Mouse (Mus musculus) monocyte, adult 5-6 weeks (primary cell): Measurements from ENCODE around the gene Erv3. TPM values are rescaled to one million over a fixed set of nuclear protein-coding genes. Genes with fewer than 3 reads are reported as not detected.
A peak's percentile ranks its signal among the peaks of the same experiment; 100 is the strongest.
"Not testable (repeated sequence)": the region's sequence is repeated elsewhere in the genome, so short reads cannot be mapped to it uniquely, and the experiment has no call there.

ENCODE experiments used
- ATAC-seq: fragments of 153-309, 156-312 bp; replicated peaks from 2 replicates; pipeline ENCODE4 v1.8.0; 2017; ENCODE audit warnings: mild to moderate bottlenecking; ENCODE audit not compliant: low TSS enrichment, insufficient number of reproducible peaks, severe bottlenecking, poor library complexity, low FRiP score
- total RNA-seq: library from RNA; stranded (forward); fragments of 200-1000, 200-491, 200-594 nt; gene quantifications from 3 replicates; pipeline ENCODE4 v1.2.3, GENCODE M21; 2017

Erv3 gene
- total RNA-seq, 1 experiment from 2014 or later: not detected

DNA sequence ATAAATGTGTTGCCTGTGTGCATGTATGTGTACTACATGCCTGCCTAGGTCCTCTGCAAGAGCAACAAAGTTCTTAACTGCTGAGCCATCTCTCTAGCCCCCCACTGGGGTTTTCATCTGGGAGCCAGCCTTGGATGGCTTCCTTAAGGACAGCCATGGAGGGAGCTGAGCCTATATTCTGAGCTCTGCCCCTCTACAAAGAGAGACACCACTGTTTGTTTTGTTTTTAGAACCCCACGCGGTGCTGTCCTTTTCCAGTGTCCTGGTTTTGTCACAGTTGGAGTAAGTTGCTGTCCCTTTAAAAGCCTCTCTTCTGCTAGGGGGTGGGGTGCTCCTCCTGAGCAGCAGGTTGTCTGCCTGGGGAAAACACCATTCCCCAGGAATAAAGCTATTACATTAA, 27.7 kb downstream of the Erv3 start:
- ATAC-seq: no peak

DNA sequence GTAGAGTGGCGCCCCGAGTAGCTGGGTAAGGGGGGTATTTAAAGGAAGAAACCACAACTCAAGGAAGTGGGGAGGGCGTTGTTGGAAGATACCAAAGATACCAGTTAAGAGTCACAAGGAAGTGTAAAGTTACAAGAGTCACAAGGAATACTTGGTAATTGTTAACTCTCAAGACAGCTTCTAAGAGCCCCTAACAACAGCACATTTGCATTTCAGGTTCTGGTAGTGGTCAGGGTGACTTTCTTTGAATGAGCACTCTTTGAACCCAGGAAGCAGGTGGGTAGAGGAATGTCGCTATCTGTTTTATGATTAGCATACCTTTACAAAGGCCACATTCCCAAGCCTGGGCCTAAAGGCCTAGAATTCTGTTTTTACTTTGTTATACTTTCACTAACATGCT, 28.6 kb downstream of the Erv3 start:
- ATAC-seq: not testable (repeated sequence)

DNA sequence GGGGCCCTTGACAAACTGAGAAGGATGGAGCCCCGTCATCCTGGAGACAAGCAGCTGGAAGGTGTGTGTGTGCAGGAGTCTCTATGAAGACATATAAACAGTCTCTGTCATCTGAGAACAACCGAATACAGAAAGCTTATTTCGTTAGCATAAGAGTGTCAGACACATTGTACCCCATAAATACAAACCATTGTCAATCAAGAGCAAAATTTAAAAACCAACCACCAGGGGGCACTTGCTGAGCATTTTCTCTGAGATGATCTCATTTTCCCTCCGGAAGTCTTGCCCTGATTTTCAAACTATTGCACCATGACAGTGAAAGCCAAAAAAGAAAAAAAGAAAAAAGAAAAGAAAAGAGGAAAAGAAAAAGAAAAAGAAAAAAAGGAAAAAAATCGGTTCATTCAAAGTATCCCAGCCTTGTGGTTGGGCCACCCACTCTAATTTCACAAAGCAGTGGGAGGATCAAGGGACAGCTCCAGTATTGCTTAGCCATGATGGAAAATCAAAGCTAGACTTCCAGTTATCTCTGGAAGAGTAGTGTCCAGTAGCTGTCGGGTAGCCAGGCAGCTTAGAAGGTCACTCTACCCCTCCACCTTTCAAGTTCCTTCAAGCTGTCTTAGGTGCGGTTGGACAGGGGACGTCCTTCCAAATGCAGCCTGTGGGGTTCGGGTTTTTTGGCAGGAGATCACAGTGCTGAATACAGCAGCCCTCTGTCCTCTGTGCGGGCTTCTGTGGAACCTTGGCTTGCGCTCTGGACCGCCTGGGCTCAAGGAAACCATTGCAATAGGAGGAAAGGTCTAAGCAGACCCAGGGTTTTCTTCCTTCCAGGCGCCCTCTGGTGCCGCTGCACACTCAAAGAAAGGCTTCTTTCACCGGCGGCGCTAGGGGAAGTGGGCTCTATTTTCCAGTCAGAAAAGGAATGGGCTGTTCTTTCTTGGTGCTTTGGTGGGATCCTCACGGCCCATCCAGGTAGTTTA, 31.3 kb downstream of the Erv3 start:
- ATAC-seq: no peak

DNA sequence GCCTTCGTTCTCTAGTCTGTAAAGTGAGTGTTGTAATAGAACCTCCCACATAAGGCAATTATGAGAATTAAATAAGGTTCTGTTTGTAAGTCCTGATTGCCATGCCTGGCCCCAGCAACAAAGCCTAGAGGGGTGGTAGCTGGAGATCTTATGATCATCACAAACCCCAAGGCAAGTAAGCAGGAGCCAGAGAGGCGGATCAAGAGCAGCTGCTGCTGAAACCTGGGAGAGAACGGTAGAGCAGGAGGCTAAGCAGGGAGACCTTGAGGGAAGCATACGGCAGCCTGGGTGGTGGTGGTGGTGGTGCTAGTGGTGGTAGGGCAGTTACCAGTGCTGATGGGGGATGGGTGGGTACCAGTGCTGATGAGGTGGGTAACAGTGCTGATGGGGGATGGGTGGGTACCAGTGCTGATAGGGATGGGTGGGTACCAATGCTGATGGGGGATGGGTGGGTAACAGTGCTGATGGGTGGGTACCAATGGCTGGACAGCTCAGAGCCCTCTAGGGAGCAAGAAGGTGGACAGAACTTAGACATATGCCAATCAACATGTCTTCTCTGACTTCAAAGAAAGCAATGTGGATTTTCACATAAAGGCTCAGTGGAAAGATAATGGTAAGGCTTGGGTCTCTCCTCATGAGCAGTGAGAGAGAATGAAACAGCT, 32.4 kb downstream of the Erv3 start:
- ATAC-seq: no peak

DNA sequence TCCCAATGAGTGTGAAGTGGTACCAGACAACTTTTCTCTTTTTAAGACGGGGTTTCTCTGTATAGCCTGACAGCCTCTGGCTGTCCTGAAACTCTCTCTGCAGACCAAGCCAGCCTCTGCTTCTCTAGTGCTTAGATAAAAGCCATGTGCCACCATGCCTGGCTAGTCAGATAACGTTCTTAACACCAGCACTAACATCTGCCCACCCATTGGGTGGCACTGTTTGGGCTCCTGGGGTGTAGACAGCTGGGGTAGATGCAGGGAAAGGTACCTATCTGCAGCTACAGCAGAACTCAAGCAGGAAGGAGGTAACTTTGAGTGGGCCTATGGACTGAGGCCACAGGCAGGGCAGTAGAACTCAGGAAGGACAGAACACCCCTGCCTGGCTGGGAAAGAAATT, 34.0 kb downstream of the Erv3 start:
- ATAC-seq: no peak

DNA sequence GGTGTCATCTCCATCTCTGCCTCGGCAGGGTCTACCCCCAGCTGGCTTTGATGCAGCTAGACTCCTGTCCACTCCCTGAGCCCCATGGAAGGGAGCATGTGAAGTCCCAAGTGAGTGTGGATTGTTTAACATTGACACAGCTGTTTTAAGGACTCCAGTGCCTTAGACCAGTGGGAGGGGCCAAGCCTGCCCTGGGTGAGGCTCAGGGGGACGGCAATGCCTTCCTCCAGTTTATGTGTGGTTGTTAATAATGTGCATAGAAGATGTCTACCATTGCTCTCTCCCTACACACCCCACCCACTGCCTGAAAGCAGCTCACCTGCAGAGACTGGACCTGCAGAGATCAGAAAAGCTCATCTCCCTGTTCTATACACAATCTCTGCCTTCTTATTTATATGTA, 35.6 kb downstream of the Erv3 start:
- no peak for ATAC-seq

DNA sequence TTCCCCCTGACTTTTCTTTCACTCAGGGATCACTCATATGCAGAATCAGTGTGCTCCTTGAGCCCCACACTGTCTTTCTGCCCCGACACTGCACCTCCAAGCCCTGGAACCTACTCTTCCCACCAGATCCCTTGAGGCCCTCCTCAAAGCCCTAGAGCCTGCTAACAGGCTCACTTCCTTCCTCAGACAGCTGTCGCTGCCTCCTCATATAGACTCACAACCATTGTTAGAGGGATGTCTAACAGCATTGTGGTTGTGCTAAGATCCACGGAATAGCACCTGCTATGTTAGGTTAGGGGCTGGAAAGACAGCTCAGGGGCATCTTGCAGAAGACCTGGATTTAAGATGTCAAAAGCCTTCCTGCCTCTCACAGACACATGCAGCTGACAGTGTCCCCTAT, 37.1 kb downstream of the Erv3 start:
- ATAC-seq: no peak

DNA sequence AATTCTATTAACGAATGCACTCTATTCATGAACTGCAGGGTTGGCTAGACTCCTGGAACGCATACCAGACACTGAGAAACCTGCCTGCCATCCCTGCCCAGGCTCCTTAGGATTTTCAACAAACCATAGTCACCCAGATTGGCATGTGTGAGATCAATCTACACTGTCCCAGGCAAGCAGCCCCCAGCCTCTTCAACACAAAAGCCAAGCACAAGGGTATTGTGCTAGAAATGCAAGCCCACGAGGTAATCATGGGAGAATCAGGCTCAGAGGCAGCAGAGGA, 37.9 kb downstream of the Erv3 start:
- no peak for ATAC-seq

DNA sequence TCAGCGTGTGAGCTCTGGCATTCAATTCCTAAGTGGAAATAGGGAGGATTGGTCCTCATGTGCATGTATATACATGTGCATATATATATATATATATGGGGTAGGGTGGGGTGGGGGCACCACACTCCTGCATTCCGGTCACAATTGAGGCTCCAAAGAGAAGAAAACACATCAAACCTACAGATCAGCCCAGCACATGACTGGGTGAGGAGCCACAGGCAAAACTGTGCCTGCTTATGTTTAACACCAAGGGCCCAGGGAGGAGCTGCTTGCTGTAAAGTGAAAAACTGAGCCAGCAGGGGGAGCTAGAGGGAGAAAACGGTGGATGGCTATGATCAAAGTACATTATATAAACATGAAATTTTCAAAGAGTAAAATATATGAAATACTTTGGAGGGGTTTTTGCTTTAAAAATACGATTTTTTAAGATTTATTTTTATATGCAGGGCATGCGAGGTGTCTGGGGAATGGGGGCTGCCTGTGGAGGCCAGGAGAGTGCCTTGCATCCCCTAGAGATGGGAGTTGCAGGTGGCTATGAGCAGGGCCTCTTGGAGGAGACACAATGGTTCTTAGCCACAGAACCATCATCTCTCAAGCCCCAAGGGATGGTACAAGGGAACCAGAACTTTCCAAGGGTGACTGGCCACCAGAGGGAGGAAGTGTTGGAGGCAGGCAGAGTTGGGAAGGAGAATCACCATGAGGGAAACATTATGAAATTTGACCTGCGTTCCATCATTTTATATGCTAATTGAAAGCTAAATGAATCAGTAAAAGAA, 38.4 kb downstream of the Erv3 start:
- no peak for ATAC-seq

DNA sequence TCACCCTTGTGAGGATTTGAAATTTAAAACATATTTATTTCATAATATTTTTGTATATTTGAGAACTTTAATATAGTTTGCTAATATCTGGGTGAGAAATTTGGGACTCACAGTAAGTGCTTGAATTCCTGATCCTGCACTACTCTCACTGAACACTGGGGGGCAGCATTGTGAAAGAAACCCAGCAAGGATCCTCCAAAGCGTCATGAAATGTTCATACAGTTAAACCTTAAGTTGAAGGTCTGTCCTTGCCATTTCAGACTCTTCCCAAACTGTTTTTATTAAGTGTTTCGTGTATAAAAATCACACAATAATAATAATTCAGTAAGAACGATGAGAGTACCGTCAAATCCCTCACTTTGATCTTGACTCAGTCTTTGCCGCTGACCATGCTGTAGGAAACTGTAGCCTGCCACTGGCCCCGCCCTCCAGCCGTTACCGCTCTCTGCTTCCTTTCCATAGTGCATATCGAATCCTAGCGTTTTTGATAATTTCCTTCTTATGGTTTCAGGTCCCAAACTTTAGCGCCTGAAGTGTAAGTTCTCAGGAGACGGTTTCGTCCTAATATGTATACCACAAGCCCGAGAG, 39.4 kb downstream of the Erv3 start:
- ATAC-seq: peak; percentile 69

DNA sequence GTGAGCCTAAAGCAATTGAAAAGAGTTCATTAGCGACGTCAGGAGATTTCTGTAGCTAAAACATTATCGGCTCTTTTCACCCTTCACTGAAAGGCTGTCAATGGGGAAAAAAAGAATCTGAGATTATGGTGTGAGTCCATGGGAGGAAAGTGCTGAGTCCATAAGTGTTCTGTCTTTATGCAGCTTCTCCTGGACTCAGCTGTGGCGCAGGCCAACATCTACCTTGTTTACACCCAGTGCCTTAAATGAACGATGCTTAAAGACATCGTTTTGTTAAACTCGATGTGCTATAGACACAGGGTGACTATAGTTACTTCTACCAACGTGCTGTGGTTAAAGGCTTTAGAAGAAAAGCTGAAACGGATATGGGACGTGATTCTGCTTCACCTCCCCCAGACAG, 45.2 kb downstream of the Erv3 start:
- ATAC-seq: no peak

DNA sequence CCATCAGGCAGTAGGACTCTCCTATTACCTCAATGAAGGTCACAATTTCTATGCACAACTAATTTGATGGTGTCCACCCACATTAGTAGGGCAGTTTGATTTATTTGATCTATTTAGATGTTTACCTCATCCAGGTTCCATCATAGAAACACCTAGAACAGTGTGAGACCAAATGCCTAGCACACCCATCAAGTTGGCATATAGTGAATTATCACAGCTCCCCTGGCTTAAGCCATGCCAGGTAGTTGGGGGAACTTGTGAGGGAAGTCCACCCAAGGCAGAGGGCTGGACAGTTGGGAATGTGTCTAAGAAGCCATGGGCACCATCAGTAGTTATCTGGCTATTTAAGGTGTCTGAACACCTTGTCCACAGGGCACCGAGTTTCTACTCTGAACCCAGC, 46.1 kb downstream of the Erv3 start:
- ATAC-seq: no peak

DNA sequence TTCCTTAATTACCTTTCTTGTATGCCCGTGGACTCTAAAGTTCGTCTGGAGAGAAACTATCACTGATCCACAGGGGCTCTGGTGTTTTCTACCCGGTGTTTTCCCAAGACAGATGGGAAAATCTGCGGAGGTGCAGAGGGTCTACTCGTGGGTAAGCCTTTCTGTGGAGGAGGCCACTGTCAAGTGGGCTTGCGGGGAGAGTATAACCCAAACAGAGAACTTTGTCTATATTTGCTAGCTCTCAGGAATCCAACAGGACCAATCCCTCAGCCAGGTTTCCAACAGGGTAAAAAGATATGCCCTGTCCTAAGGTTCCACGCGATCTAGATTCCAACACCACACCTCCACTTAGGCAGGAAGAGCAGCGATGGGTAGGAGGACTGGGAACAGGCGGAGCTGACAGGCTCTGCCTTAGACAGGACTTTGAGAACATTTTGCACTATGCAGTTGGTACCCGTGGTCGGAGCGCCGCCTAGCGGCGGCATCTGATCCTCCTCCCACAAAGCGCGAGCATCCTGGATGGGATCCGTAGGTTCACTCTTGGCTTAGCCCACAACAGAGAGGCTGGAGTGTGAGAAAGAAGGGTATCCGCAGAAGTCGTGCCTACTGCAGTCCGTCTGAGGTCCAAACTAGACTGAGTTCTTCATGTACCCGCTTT, 46.9 kb downstream of the Erv3 start:
- ATAC-seq: 0 out of 2 replicates have a peak, but pooled peaks have one; percentile 7

DNA sequence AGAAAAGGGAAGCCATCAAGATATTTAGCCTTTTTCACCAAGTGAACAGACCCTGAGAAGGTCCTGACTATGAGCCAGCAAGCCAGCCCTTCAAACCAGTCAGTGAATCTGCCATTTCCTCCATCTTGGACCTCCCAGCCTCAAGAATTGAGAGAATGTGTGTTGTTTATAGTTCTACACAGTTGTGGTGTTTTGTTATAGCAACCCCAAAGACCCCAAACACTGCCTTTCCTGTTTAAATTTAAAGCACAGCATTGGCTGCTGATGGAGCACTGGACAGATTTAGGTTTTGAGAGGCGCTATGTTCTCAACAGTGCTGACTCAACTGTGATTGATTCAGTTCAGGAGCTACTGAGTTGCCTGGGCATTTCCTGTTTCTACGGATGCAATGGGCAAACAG, 47.9 kb downstream of the Erv3 start:
- no peak for ATAC-seq

DNA sequence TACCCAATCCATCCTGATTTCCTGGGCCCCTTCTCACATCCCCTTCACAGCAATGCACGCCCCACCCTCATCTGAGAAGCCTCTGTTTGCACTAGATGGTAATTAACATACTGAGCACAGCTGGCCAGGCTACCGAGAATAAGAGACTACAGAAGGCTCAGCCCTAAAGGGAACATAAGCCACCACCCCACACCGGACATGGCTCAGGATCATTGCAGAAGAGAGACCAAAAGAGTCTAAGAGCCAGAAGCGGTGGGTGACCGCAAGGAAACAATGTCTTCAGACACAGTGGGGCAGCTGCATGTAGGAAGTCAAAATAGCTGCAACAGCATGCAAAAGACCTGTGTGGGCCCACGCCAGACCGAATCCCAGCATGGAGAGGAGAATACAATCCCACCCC, 50.7 kb downstream of the Erv3 start:
- ATAC-seq: no peak

DNA sequence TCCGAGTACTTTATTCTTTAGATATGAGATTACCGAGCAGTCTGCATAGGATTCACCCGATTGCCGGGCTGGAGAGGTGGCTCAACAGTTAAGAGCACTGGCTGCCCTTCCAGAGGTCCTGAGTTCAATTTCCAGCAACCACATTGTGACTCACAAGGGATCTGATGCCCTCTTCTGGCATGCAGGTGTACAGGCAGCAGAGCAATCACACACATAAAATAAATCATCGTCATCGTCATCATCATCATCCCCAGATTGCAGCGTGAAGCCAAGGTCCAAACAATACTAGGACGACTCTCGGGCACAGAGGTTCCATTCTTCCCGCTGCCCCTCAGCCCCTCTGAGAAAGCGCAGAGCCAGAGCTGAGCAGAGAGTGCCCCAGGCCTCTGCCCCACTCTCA, 51.9 kb downstream of the Erv3 start:
- no peak for ATAC-seq

DNA sequence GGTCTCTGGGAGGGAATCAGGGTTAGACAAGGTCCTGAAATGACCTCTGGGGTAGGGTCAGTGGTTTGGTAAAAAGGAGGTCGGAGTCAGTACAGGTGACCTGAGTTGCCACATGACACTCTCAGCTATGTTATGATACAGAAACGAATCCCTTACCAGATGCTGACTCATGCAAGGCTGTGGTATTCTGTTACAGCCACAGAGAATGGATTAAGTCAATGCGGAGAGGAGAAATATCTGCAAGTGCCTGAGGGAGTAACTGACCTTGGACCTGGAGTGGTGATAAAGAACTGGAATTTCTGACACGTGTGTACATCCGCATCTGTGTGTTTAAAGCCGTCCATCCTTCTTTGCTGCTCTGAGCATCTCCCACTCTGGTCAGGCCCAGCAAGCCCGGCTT, 52.7 kb downstream of the Erv3 start:
- no peak for ATAC-seq

DNA sequence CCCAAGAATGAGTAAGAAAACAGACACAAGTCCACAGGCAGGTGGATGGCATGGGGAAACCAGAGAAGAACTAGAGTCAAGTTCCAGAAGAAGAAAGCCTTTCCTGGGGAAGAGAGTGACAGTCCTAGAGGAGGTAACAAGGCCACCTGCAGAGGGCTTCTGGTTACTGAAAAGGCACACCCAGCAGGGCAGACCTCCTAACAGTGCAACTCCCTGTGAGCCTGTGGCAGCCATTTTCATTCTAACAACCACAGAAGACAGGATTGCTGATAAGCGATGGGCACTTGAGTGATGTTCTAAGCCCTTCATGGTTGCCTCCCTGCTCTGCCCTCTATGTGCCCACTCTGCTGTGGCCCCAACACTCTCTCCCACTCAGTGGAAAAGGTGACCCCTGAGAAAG, 54.2 kb downstream of the Erv3 start:
- ATAC-seq: no peak

DNA sequence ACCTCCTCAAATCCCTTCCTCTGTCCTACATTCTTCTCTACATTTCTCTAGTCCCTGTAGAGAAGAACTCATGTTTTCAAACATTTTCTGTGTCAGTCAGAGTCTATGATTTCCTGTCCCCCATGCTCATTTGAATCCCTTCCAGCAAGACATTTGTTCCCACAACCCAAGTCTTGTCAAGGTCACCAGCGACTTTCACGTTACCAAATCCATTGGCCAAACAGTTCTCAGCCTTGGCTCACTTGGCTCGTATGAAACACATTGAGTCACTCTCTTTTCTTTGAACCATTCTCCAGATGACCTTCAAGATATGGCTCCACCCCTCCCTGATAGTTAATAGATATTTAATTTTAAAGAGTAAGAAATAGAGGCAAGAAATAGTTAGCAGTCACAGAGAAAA, 55.7 kb downstream of the Erv3 start:
- no peak for ATAC-seq
